Mouse (Mus musculus): Measurements from ENCODE around the gene Llgl2.

The Llgl2 gene

DNA sequence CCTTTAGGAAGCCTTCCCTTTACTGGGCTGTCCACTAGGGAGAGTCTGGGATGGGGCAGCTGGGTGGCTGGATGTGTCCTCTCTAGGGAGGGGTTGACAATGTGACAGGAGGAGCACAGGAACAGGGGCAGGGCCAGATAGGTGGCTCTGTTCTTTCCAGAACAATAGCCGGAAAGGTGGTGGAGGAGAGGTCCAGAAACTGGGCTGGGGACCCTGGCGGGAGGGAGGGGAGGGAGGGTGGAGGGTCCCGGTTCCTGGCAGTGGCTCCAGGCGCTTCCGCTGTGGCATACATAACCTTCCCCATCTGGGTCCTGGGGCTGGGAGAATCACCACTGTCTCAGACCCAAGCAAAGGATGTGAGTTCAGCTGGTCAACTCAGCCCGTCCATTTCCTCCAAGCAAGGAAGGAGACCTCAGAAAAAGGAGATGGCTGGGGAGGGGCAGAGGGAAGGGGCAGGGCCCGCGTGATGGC lies 14.5 kb upstream of the Llgl2 start:
- DNase-seq = no peak

GRCm38 (mm10) chr11:115810377-115810776 lies 13.5 kb upstream of the Llgl2 start:
- no peak for DNase-seq

GRCm38 (mm10) chr11:115811381-115812093 lies 12.3 kb upstream of the Llgl2 start:
- DNase-seq = no peak

- DNase-seq = peak; percentile 55
These were observed 11.8 kb upstream of the Llgl2 start for GRCm38 (mm10) chr11:115812095-115812494.

GRCm38 (mm10) chr11:115812533-115813420 lies 11.1 kb upstream of the Llgl2 start:
- peak; percentile 69 for DNase-seq

GRCm38 (mm10) chr11:115813507-115814296 lies 10.1 kb upstream of the Llgl2 start, which contains the start of gene Caskin2:
Gene Caskin2 (minus strand): TSS chr11:115813639.
- peak; percentile 95 for DNase-seq

GRCm38 (mm10) chr11:115814605-115815450 lies 9.0 kb upstream of the Llgl2 start, which contains the start of gene Tsen54:
Gene Tsen54 (plus strand): TSS chr11:115814724.
- peak; percentile 88 for DNase-seq

DNA sequence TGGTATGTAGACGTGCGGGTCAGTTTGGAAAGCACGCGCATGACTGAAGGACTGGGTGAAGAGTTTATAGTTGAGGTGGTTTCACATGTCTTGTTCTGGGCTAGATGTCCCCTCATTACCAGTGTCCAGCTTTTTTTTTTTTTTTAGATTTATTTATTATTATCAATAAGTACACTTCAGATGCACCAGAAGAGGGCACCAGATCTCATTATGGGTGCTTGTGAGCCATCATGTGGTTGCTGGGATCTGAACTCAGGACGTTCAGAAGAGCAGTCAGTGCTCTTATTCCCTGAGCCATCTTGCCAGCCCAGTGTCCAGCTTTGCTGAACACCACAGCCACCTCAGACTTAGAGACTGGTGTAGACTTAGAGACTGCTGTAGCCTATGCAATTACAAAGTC lies 6.5 kb upstream of the Llgl2 start:
- DNase-seq = no peak

DNA sequence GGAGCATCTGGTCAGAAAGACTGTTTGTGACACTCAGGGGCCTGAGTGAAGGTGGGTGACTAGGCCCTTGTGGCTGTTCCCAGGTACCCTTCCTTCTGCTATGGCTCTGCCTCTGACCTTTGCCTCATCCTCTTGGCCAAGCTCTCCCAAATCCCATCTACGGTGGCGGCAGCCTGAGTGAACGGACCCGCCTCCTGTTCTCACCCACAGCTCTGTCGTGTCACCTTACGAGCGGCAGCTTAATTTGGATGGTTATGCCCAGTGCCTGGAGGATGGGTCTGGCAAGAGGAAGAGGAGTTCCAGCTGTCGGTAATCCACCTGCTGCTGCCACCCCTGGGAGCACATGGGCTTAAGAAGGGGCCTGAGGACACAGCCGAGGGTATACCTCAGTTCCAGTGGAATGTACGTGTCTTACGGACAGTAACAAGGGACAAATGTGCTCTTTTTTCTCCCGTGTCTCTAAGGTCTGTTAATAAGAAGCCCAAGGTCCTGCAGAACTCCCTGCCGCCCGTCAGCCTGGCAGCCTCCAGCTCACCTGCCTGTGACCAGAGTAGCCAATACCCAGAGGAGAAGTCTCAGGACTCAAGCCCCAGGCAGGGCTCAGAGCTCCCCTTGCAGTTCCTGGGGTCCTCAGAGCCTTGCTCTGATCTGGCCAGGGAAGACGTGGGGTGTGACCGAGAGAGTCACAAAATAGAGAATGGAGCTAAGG lies 3.8 kb upstream of the Llgl2 start:
- no peak for DNase-seq

DNA sequence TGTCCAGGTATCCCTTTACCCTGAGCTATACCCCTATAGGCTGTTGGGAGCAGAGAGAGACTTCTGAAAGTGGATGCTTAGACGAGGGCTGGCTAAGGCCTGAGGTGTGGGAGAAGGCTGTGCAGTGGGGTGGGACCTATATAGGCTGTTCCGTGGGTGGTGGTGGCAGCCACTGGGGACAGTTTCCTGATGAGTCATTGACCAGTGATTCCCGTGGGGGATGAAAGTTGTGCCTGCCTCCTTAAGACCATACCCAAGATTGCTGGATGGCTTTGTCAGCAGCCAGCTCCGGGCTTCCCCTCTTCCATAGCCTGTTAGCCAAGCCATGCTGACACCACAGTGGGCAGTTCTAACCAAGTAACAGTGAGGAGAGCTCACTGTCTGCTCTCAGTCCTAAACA lies 2.8 kb upstream of the Llgl2 start:
- DNase-seq = no peak

DNA sequence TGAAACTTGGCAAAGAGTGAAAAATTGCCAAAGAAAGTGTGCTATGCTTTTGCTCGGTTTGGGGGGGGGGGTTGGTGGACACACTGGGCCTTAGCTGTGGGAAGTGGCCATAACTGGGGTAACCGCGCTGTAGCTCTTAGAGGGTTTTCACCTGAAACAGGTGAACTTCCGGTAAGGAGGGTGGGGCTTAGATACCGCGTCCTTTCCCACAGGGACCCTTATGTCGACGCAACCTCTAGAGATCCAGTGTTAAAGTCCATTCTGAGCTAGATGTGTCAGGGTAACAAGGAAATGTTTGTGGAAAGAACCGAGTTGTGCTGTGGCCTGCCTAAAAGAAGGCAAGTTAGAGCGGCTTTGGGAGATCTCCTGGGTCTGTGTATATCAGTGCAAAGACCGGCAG lies 964 bp downstream of the Llgl2 start:
- no peak for DNase-seq

GRCm38 (mm10) chr11:115826487-115826886 lies 2.6 kb downstream of the Llgl2 start:
- DNase-seq = no peak

- DNase-seq = no peak
These were observed 3.8 kb downstream of the Llgl2 start for GRCm38 (mm10) chr11:115827624-115828023.

GRCm38 (mm10) chr11:115829036-115829435 lies 5.2 kb downstream of the Llgl2 start:
- DNase-seq = no peak

- no peak for DNase-seq
These were observed 6.9 kb downstream of the Llgl2 start for GRCm38 (mm10) chr11:115830550-115831325.

GRCm38 (mm10) chr11:115831518-115831917 lies 7.7 kb downstream of the Llgl2 start:
- no peak for DNase-seq

DNA sequence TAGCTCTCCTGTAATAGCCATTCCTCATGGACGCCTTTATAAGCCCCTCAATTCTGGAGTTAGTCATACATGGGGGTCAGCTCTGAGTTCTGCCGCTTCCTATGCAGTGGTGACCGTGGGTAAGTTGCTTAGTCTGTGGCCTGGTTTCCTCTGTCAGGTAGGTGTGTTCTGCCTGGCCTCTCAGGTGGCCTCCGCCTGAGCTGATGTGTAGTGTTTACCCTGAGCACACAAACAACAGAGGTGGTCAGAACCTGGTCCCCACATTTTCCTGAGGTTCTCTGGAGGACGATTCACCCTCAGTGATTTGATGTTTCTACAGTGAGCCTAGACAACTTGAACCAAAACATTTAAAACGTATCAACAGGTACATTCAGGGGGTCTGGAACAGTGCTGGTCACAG lies 8.2 kb downstream of the Llgl2 start:
- DNase-seq = no peak

DNA sequence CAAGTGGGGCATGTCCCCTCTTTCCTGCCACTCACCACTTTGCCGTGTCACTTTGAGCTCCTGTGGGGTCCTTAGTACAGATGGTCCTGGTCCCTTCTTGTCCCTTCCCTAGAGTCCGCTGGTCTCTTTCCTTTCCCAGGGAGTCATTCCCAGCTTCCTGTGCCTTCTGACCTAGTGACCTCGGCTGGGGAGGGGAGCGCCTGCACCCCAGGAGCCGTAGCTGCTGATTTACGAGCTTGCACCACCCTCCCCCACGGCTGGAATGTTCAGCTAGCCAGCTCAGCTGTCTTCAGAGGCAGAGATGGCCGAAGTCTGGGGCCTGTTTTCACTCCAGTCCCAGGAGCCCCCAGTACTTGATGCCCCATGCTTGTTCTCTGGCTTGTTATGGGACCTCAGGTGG lies 8.7 kb downstream of the Llgl2 start:
- DNase-seq = no peak

- DNase-seq = no peak
These were observed 9.2 kb downstream of the Llgl2 start for GRCm38 (mm10) chr11:115833021-115833513.

DNA sequence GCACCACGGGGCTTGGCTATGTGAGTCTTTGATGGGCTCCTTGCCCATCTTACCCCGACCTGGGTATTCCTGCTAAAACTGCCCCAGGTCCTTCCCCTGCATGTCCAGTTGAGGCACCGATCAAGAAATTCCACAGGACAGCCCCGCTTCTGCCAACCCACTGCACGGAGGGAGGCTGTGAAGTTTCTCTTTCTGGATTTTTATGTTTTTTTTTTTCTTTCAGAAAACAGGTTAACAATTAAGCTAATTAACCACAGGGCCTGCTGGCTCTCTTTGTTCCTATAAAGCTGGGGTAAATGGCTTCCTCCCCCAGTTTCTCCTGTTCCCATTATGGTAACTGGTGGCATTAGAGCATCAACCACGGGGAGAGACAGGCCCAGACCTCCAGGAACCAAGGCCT lies 10.2 kb downstream of the Llgl2 start:
- DNase-seq = no peak
